Mouse (Mus musculus) stomach, embryonic 14.5 days (tissue): Measurements from ENCODE around the gene Pole. TPM values are rescaled to one million over a fixed set of nuclear protein-coding genes. Genes with fewer than 3 reads are reported as not detected.

ENCODE experiments used
- ATAC-seq: fragments of 200-750 bp; cut with Nextera tagmentation; 2 replicates; pipeline ENCODE4 v1.8.0; 2017; ENCODE audit warnings: low read depth, moderate TSS enrichment; ENCODE audit not compliant: insufficient number of reproducible peaks, insufficient read depth, low FRiP score
- H3K27ac ChIP-seq: fragments of 300-500 bp; sonication (generic); 2 replicates; pipeline ENCODE4 v1.5.1; 2014; ENCODE audit warnings: mild to moderate bottlenecking, low read length, moderate library complexity, mixed read lengths
- H3K27me3 ChIP-seq: fragments of 300-500 bp; sonication (generic); 2 replicates; pipeline ENCODE4 v1.6.1; 2014; ENCODE audit warnings: low read length, control low read depth, mixed read lengths; ENCODE audit not compliant: control insufficient read depth, insufficient read depth
- H3K36me3 ChIP-seq: fragments of 300-500 bp; sonication (generic); 2 replicates; pipeline ENCODE4 v1.6.1; 2014; ENCODE audit warnings: mild to moderate bottlenecking, control low read depth, low read length, moderate library complexity, mixed read lengths; ENCODE audit not compliant: control insufficient read depth, insufficient read depth
- H3K4me1 ChIP-seq: fragments of 300-500 bp; sonication (generic); 2 replicates; pipeline ENCODE4 v1.6.1; 2014; ENCODE audit warnings: low read length, control low read depth, mixed read lengths; ENCODE audit not compliant: control insufficient read depth, insufficient read depth
- H3K4me2 ChIP-seq: fragments of 300-500 bp; sonication (generic); replicated peaks from 2 replicates; pipeline ENCODE4 v1.6.1; 2014; ENCODE audit warnings: low read depth, low read length, control low read depth
- H3K4me3 ChIP-seq: fragments of 300-500 bp; sonication (generic); 2 replicates; pipeline ENCODE4 v1.5.1; 2014; ENCODE audit warnings: low read depth, low read length, control low read depth
- H3K9ac ChIP-seq: fragments of 300-500 bp; sonication (generic); replicated peaks from 2 replicates; pipeline ENCODE4 v1.6.1; 2014; ENCODE audit warnings: low read depth, mild to moderate bottlenecking, control low read depth, low read length, moderate library complexity, mixed read lengths
- H3K9me3 ChIP-seq: fragments of 300-500 bp; sonication (generic); 2 replicates; pipeline ENCODE4 v1.6.1; 2016; ENCODE audit warnings: low read depth, low read length, control low read depth; ENCODE audit not compliant: control insufficient read depth
- WGBS: fragments of 180-500 bp; shearing (Covaris S2); extraction: QIAGEN DNeasy Blood & Tissue Kit; methylation state at CpG from one replicate; pipeline ENCODE4 v1.1.7; 2014; 5-methylcytosine and 5-hydroxymethylcytosine counted together
- polyA plus RNA-seq: library from polyadenylated mRNA; unstranded; fragments of >200 nt; fragmentation: Nextera tagmentation; extraction: Ambion mirVana; gene quantifications from 2 replicates; pipeline ENCODE4 v1.2.1, GENCODE M21; 2014

Gene Pole
- polyA plus RNA-seq, 1 experiment from 2014 or later = 30.7 TPM

- H3K27me3 ChIP-seq = no peaks in the 10 kb centered on the region
- H3K4me1 ChIP-seq = no peaks in the 10 kb centered on the region
- ATAC-seq = no peak; the same call in 1 of the 2 replicates
- 11% methylated on average over 7 of the region's 7 CpGs for WGBS
- H3K9ac ChIP-seq = no peak overlapping the region
- H3K27ac ChIP-seq = no peak overlapping the region
- 0 out of 2 replicates have a peak overlapping the region, but pooled peaks have one; percentile 2 for H3K4me2 ChIP-seq
- no peak overlapping the region for H3K4me3 ChIP-seq
- no peaks in the 10 kb centered on the region for H3K36me3 ChIP-seq
- H3K9me3 ChIP-seq = no peaks in the 10 kb centered on the region
Observed at GRCm38 (mm10) chr5:110354716-110355115, 68.6 kb downstream of the Pole start.

- Histone ChIP-seq H3K36me3 (no peaks in the 10 kb centered on the region), H3K9me3 (no peaks in the 10 kb centered on the region), H3K9ac (no peak overlapping the region), H3K4me1 (no peaks in the 10 kb centered on the region), H3K27ac (no peak overlapping the region), H3K27me3 (no peaks in the 10 kb centered on the region), H3K4me3 (no peak overlapping the region), H3K4me2 (no peak overlapping the region)
- ATAC-seq = no peak
- WGBS = 48% methylated on average over 8 of the region's 9 CpGs
Observed at GRCm38 (mm10) chr5:110357531-110358179, 71.5 kb downstream of the Pole start.

GRCm38 (mm10) chr5:110361465-110361864 lies 75.4 kb downstream of the Pole start:
- Histone ChIP-seq H3K9me3 (no peaks in the 10 kb centered on the region), H3K27ac (no peak overlapping the region), H3K4me3 (no peak overlapping the region), H3K4me2 (no peak overlapping the region), H3K4me1 (peaks cover 4% of the 10 kb centered on the region; the same call in 1 of the 2 replicates), H3K27me3 (no peaks in the 10 kb centered on the region), H3K9ac (no peak overlapping the region), H3K36me3 (no peaks in the 10 kb centered on the region)
- ATAC-seq = no peak
- WGBS = 81% methylated on average over 6 of the region's 6 CpGs

- 3% methylated on average over 28 of the region's 28 CpGs for WGBS
- 0 out of 2 replicates have a peak, but pooled peaks have one; percentile 34 for ATAC-seq
- H3K36me3 ChIP-seq = no peaks in the 10 kb centered on the region; the same call in 1 of the 2 replicates
Observed at GRCm38 (mm10) chr5:110362813-110363178, 76.7 kb downstream of the Pole start.

GRCm38 (mm10) chr5:110363179-110363821 lies 77.2 kb downstream of the Pole start:
- peak overlapping the region; percentile 48; the same call in 1 of the 2 replicates for H3K27ac ChIP-seq
- 3% methylated on average over 72 of the region's 72 CpGs for WGBS
- peaks cover 4% of the 10 kb centered on the region; the same call in 1 of the 2 replicates for H3K4me1 ChIP-seq
- peak overlapping the region; percentile 46 for H3K4me3 ChIP-seq
- H3K27me3 ChIP-seq = no peaks in the 10 kb centered on the region
- no peaks in the 10 kb centered on the region for H3K9me3 ChIP-seq
- ATAC-seq = peak; percentile 81
- no peaks in the 10 kb centered on the region; the same call in 1 of the 2 replicates for H3K36me3 ChIP-seq
- peak overlapping the region; percentile 88 for H3K4me2 ChIP-seq
- H3K9ac ChIP-seq = peak overlapping the region; percentile 50

More at GRCm38 (mm10) chr5:110362813-110363178, 76.7 kb downstream of the Pole start:
- peak overlapping the region; percentile 88 for H3K4me2 ChIP-seq
- peak overlapping the region; percentile 46 for H3K4me3 ChIP-seq
- H3K4me1 ChIP-seq = peaks cover 4% of the 10 kb centered on the region; the same call in 1 of the 2 replicates
- peak overlapping the region; percentile 50; the same call in 1 of the 2 replicates for H3K9ac ChIP-seq
- no peaks in the 10 kb centered on the region for H3K9me3 ChIP-seq
- no peaks in the 10 kb centered on the region for H3K27me3 ChIP-seq
- peak overlapping the region; percentile 48; the same call in 1 of the 2 replicates for H3K27ac ChIP-seq

- whole genome bisulfite sequencing = 43% methylated on average over 11 of the region's 11 CpGs
- ATAC-seq = peak; percentile 14; the same call in 1 of the 2 replicates
- no peaks in the 10 kb centered on the region for H3K27me3 ChIP-seq
- H3K4me3 ChIP-seq = peak overlapping the region; percentile 46
- H3K4me1 ChIP-seq = peaks cover 4% of the 10 kb centered on the region; the same call in 1 of the 2 replicates
- H3K4me2 ChIP-seq = peak overlapping the region; percentile 88
- no peaks in the 10 kb centered on the region; the same call in none of the 2 replicates for H3K36me3 ChIP-seq
- no peaks in the 10 kb centered on the region for H3K9me3 ChIP-seq
- peak overlapping the region; percentile 50; the same call in 1 of the 2 replicates for H3K9ac ChIP-seq
- H3K27ac ChIP-seq = peak overlapping the region; percentile 48; the same call in 1 of the 2 replicates
Observed at GRCm38 (mm10) chr5:110363822-110364545, 77.9 kb downstream of the Pole start.

GRCm38 (mm10) chr5:110376802-110377433 lies 90.8 kb downstream of the Pole start:
- no peaks in the 10 kb centered on the region for H3K4me1 ChIP-seq
- peaks cover 18% of the 10 kb centered on the region for H3K36me3 ChIP-seq
- no peak overlapping the region for H3K4me2 ChIP-seq
- no peak overlapping the region for H3K27ac ChIP-seq
- no peak overlapping the region for H3K4me3 ChIP-seq
- H3K27me3 ChIP-seq = no peaks in the 10 kb centered on the region
- ATAC-seq = no peak
- no peaks in the 10 kb centered on the region for H3K9me3 ChIP-seq
- H3K9ac ChIP-seq = no peak overlapping the region
- WGBS = 54% methylated on average over 8 of the region's 8 CpGs

- ATAC-seq = no peak
- H3K9ac ChIP-seq = no peak overlapping the region
Observed at GRCm38 (mm10) chr5:110378181-110378583, 92.1 kb downstream of the Pole start.

More at GRCm38 (mm10) chr5:110378181-110378583, 92.1 kb downstream of the Pole start:
- 41% methylated on average over 20 of the region's 20 CpGs for WGBS
- Histone ChIP-seq H3K4me2 (no peak overlapping the region), H3K4me1 (no peaks in the 10 kb centered on the region), H3K27me3 (no peaks in the 10 kb centered on the region), H3K36me3 (peaks cover 18% of the 10 kb centered on the region), H3K27ac (no peak overlapping the region), H3K4me3 (no peak overlapping the region), H3K9me3 (no peaks in the 10 kb centered on the region)
